Mouse (Mus musculus) cortical plate, adult 2 months (tissue): Measurements from ENCODE around the gene Cdc42ep4.

Source experiments
- CTCF ChIP-seq: fragments of 200-500 bp; IDR thresholded peaks from 2 replicates; pipeline ENCODE4 v1.5.1; 2011; ENCODE audit warnings: mild to moderate bottlenecking, control low read depth, low read length; ENCODE audit not compliant: insufficient read depth; ENCODE audit errors: extremely low read depth
- POLR2A ChIP-seq: fragments of 200-500 bp; IDR thresholded peaks from 2 replicates; pipeline ENCODE4 v1.6.1; 2011; ENCODE audit warnings: mild to moderate bottlenecking, low read length, control low read depth; ENCODE audit not compliant: insufficient read depth; ENCODE audit errors: extremely low read depth

DNA sequence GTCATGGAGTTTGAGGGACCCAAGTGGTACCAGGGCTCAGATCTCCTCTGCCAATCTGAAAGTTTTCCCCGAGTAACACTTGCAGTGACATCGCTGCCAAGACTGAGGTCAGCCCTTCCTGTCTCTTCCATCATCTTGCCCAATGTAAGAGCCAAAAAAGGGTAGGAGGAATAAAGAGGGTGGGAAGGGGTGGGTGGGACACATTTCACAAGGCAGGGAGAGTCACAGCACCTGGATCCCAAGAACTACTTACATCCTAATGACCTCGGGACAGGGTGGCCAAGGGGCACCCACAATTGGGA is 14.2 kb downstream of the Cdc42ep4 start:
- no peak for TF ChIP-seq POLR2A
- TF ChIP-seq CTCF = no peak
